Mouse (Mus musculus): Measurements from ENCODE around the gene Mfsd14a.
A peak's percentile ranks its signal among the peaks of the same experiment; 100 is the strongest.

The Mfsd14a gene

GRCm38 (mm10) chr3:116601781-116602180 lies 60.7 kb downstream of the Mfsd14a start:
- DNase-seq (ENCODE audit: extremely low spot score, low spot score), result no peak

GRCm38 (mm10) chr3:116601005-116601404 lies 61.5 kb downstream of the Mfsd14a start:
- no peak for DNase-seq (ENCODE audit: extremely low spot score, low spot score)

- no peak for DNase-seq (ENCODE audit: extremely low spot score, low spot score)
Measured at GRCm38 (mm10) chr3:116599705-116600104, 62.8 kb downstream of the Mfsd14a start.

GRCm38 (mm10) chr3:116595603-116595991 lies 66.9 kb downstream of the Mfsd14a start:
- DNase-seq (ENCODE audit: extremely low spot score, low spot score), result no peak

DNA sequence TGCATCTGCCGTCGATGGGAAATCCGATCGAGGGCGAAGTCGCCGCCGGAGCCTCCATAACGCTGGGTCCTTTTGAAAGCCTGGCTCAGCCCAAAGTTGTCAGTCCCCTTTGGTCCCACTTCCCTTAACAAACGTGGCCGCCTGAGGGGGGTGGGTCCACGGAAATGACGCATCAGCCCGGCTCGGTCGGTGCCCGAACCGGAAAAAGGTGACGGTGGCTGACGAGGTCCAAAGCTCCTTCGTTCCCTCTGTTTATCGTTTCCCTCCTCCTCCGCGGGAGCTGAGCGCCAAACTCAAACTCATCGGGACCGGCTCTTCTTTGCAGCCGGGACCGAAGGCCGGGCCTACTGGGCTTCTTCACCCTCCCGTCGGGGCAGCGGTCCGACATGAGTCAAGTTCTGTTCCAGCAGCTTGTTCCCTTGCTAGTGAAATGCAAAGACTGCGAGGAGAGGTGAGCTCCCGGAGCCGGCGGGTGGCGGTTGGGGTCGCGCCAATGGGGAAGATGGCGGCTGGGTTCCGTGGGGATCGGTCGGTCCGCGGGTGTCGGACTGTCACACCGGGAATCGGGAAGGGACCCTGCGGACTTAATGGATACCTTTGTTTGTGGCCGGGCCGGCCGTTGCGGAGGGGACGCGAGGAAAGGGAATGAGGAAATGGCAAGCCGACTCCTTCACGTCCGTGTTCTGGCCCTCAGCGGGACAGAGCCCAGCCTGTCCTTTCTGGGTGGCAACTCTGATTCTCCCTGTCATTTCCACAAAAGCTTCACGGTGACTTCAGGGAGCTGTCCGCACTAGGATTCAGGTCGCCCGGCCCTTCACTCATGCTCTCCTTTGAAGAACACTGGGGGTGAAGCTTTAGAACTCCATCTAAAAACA lies 67.5 kb downstream of the Mfsd14a start, which contains the start of gene Sass6:
TSS of gene Sass6 (plus strand) at position 255 of the 875 bp plus-strand sequence.
- peak; percentile 98 for DNase-seq (ENCODE audit: extremely low spot score, low spot score)

- no peak for DNase-seq (ENCODE audit: extremely low spot score, low spot score)
Measured at GRCm38 (mm10) chr3:116594076-116594727, 68.3 kb downstream of the Mfsd14a start.

DNA sequence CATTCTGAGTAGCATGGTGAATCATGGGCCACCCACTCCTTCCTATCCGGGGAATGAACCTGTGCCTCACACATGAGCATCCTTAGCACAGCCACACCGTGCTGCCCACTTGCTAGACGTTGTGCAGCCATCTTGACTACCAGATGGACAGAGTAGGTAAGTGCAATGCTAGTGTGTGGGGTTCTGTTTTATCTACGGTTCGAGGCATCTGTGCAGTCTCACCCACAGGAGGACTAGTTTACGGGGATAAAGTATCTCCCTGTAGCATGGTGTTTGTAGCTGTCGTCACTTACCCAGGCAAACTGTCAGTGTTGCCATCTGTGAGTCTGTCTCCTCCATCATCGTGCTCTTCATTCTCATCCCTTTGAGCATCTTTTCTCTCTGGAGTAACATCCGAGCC lies 80.3 kb downstream of the Mfsd14a start:
- DNase-seq (ENCODE audit: extremely low spot score, low spot score), result no peak
